Mouse (Mus musculus) left cerebral cortex, postnatal 25 days (tissue): ENCODE data around the gene Sytl3. TPM values are rescaled to one million over a fixed set of nuclear protein-coding genes. Genes with fewer than 3 reads are reported as not detected.

ENCODE experiments used
- DNase-seq, 2 experiments: peaks; one replicate each; pipeline ENCODE4 v3.0.0; 2022; ENCODE audit warnings: low spot score in 2 of 2, mixed read lengths in 1 of 2
- intact Hi-C: fragments of 180-260 bp; cut with DNase I; formaldehyde crosslinking; loops from one replicate; pipeline ENCODE4 v1.15.1; 2025
- total RNA-seq, 2 experiments: library from RNA; stranded (reverse); gene quantifications; 2 replicates each; pipeline ENCODE4 v1.2.3; 2021

Gene Sytl3
- total RNA-seq, 2 experiments from 2014 or later, result 0.85 TPM; not detected in 1

DNA sequence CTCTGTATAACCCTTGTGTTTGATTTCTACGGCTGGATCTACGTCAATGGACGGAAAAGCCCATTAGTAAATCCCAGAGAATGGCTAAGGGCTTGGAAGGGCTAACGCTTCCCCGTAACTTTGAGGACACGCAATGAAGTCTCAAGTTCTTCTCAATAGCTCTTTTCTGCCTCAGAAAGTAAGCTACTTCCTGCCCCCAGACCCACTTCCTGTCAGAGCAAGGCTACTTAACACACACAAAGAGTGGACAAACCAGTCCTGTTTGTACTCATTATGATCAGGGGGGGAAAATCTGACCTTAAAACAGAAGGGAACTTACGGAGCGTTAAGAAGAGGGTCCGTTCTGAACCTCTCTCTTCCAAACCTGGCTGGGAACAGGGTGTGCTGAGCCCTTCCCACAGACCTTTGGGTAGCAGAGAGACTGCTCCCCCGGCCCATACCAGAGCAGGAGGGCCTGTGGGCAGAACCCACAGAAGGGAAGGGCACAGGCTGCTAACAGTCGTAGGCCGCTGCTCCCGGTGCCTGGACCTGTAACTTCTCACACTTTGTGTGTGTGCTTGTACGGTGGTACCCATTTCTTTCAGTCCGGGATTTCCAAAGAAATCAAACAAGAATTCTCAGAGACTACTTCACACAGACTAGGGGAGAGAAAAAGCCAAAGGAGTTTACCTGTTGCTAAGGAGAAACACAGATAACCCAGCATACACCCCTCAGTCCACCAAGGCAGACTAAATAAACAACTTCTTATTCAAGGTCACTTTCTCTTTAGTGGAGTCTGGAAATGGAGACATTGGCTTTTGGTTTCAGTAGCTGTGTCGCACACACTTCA is 113.0 kb downstream of the Sytl3 start:
- intact Hi-C loops, result no loop called here
- no peak for DNase-seq

DNA sequence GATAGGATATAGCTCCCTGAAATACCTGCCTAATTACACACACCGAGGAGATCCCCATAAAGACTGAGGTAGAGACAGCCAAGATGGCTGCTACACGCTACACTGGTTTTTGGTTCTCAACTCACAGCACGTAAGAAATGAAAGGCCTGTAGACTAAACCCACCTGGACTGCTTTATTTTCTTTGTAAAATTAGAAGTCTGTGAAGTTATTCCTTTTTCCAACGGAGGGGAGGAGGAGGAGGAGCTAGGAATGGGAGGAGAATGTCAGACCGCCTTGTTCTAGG is 113.5 kb downstream of the Sytl3 start:
- intact Hi-C loops, result no loop called here
- no peak for DNase-seq

DNA sequence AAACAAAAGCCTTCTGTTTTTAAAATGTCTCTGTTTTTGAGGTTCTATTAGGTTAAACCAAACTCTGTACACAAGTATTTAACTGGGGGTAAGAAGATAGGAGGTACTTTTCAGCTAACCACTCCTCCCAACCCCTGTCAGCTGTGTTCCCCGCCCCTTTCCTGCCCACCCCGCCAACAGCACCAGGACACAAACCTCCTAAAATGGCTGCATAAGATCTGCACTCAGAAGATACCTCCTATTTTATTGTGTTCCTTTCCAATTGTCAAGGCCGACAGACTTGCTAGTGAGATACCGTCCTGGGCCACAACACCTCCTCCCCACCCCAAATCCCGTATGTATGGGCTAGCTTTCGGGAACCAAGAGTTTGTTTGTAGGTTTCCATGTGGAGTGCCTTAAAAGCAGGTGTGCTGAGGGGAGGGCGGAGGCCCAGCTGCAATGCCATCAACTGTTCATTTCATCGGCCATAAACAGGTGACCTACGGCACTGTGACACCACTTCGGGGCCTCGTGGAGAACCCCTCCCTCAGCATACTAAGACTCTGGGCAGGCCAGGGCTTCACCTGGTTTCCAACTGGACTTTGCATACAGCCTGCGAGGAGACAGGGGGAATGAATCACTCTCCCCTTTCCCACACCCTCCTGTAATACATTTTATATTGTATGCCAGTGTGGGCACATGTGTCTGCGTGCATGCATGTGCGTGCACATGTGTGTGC is 114.5 kb downstream of the Sytl3 start:
- intact Hi-C loops, result no loop called here
- DNase-seq, result no peak

DNA sequence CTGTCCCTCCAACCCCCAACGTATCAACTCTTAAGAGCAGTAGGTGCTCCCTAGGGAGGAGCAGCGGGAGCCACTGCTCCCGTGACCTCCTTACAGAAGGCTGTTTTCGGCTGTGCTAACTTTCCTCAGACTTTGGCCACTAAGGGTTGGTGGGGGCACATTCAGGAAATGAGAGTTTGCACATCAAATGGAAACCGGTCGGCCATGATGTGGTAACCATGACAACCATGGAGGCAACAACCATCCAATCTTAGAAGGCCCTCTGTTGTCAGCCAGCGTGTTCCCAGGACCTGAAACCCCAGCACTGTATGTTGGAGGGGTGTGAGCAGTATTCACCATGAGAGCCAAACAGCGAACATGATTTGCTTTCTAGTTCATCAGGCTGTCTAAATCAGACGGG is 116.3 kb downstream of the Sytl3 start:
- intact Hi-C loops, result no loop called here
- no peak for DNase-seq

GRCm38 (mm10) chr17:6775671-6776070 is 116.8 kb downstream of the Sytl3 start:
- intact Hi-C loops, result no loop called here
- DNase-seq, result no peak

GRCm38 (mm10) chr17:6776123-6776522 is 117.2 kb downstream of the Sytl3 start:
- DNase-seq, result no peak
- intact Hi-C loops, result no loop called here

DNA sequence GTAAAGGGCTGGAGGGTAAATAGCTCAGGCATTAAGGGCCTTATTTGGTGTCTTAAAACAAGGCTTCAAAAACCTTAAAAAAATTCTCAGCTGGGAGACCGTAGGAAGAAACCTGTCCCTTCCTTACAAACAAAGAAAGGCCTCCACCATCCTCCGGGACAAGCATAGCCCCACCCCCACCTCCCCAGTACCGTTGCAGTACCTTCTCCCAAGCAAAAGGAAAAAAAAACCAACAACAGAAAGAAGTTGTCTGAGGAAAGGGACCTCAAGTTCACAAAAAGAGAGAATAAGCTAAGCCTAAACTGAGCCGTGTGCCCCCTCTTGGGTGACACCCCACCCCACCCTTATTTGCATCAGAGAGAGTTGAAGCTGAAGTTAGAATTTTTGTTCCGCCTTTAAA is 117.7 kb downstream of the Sytl3 start:
- intact Hi-C loops, result no loop called here
- no peak for DNase-seq

- DNase-seq, result no peak
- intact Hi-C loops, result no loop called here
Observed at GRCm38 (mm10) chr17:6777061-6777460, 118.2 kb downstream of the Sytl3 start.

DNA sequence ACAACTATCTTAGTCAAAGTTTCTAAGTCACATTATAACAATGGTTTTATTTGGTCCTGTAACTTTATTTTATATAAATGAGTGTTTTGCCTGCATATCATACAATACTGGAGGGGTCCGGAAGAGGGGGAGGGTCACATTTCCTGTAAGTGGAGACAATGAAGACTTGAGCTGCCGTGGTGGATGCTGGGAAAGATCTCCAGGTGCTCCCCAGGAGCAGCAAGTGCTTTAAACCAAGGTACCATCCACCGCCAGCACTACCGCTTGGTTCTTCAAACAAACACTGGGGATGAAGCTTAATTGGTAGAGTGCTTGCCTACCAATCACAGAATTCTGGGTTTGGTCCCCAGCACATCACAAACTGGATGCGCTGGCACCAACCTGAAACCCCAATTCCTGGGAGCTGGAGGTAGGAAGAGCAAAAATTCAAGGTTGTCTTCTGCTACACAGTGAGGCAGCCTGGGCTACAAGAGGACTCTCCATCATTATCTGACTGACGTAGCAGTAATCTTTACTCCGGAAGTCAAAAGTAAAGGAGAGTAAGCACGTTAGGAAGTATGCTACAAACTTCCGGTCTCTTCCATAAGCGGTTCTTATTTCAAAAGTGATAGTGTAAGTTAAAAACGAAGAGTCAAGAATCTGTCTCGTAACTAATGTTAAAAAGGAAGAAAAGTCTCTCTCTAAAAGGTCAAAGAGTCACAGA is 118.9 kb downstream of the Sytl3 start:
- intact Hi-C loops, result no loop called here
- DNase-seq, result no peak

GRCm38 (mm10) chr17:6778332-6778683 is 119.4 kb downstream of the Sytl3 start:
- peak; percentile 24 to 41 for DNase-seq
- intact Hi-C loops, result no loop called here

GRCm38 (mm10) chr17:6778771-6779509 is 120.0 kb downstream of the Sytl3 start:
- intact Hi-C loops, result no loop called here
- DNase-seq, result peak; percentile 28 to 47

GRCm38 (mm10) chr17:6779632-6780031 is 120.7 kb downstream of the Sytl3 start:
- DNase-seq, result no peak
- intact Hi-C loops, result loop anchor here (5.0 kb wide), 2 partner anchors 83 to 113 kb away; no protein-coding TSS in a partner anchor

- intact Hi-C loops, result loop anchor here (5.0 kb wide), 2 partner anchors 82 to 112 kb away; no protein-coding TSS in a partner anchor
Observed at GRCm38 (mm10) chr17:6780521-6781115, 121.7 kb downstream of the Sytl3 start.

GRCm38 (mm10) chr17:6781273-6781672 is 122.4 kb downstream of the Sytl3 start:
- DNase-seq, result no peak
- intact Hi-C loops, result loop anchor here (5.0 kb wide), 2 partner anchors 81 to 111 kb away; no protein-coding TSS in a partner anchor

More at GRCm38 (mm10) chr17:6780521-6781115, 121.7 kb downstream of the Sytl3 start:
- no peak for DNase-seq

DNA sequence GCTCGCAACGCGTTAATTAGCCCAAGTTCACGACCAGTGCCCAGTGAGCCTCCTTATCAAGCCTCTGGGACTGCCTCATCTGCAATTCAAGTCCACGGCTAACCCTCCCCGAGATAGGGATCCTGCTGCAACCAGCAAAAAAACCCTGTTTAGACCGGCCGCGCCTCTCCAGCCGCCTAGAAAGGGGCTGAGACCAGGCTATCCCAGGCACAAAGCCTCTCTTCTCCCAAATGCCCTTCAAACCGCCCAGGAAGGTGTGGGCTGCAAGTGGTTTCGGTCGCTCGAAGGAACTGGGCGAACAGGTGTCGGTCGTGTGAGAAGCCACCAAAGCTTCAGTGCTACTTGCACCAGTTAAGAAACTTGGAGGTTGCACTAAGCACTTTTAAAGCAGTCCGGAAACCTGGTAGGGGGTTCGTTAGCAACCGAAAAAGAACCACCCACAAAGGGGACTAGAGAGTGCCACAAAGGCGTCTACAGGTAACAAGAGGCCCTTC is 123.2 kb downstream of the Sytl3 start:
- DNase-seq, result no peak
- intact Hi-C loops, result loop anchor here (2.0 to 5.0 kb wide), 3 partner anchors 45 to 110 kb away; no protein-coding TSS in a partner anchor

GRCm38 (mm10) chr17:6782611-6783005 is 123.7 kb downstream of the Sytl3 start, which contains the start of gene Ezr:
Gene Ezr (minus strand): TSS chr17:6782784.
- DNase-seq, result peak; percentile 64 to 72
- intact Hi-C loops, result loop anchor here (2.0 to 5.0 kb wide), 3 partner anchors 44 to 110 kb away; no protein-coding TSS in a partner anchor

- DNase-seq, result no peak
- intact Hi-C loops, result loop anchor here (2.0 to 5.0 kb wide), 3 partner anchors 44 to 109 kb away; no protein-coding TSS in a partner anchor
Observed at GRCm38 (mm10) chr17:6783006-6783661, 124.2 kb downstream of the Sytl3 start.

DNA sequence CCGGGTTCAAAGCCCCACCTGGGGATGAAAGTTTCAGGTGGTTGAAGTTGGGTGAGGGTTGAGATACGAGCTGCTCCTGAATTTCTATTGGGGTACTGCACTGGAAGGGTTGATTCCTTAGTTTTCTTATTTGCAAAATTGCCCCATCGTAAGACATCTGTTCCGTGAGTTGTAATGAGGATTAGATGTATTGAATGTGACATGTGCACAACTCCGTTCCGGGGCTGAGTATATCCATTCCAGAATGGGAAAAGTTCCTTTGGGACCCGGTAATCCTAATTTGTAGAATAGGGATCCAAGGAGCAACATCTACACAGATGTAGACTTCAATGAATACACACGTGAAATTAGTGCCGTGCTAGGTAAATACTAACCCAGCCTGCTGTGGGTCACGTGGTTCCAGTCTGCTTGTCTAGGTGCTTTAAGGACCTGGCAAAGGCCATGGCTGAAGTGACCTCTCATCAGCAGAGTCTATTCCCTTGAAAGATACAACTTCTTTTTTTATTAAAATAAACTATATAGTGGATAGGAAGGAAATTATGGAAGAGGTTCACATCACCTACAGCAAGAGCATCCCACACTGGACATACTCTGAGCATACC is 125.0 kb downstream of the Sytl3 start:
- intact Hi-C loops, result loop anchor here (2.0 to 5.0 kb wide), 3 partner anchors 43 to 108 kb away; no protein-coding TSS in a partner anchor
- no peak for DNase-seq
